Mouse (Mus musculus): ENCODE measurements around the gene Btbd11. TPM values are rescaled to one million over a fixed set of nuclear protein-coding genes. Genes with fewer than 3 reads are reported as not detected.
"Not testable (repeated sequence)": the region's sequence is repeated elsewhere in the genome, so short reads cannot be mapped to it uniquely, and the experiment has no call there.

Btbd11 gene
- polyA plus RNA-seq, 1 experiment from 2014 or later: 6.5 TPM

GRCm38 (mm10) chr10:85682446-85682845 is 295.8 kb downstream of the Btbd11 start:
- no peaks in the 10 kb centered on the region for H3K9me3 ChIP-seq (ENCODE audit: control insufficient read depth, low read length)
- H3K4me3 ChIP-seq (ENCODE audit: low read depth, low read length): no peak overlapping the region
- no peak overlapping the region for H3K4me2 ChIP-seq (ENCODE audit: low read depth, low read length, severe bottlenecking)
- ATAC-seq (replicated peaks; ENCODE audit: low FRiP score) (no peak), DNase-seq (ENCODE audit: low spot score) (no peak)
- H3K27ac ChIP-seq (ENCODE audit: low read depth, low read length): no peak overlapping the region
- H3K4me1 ChIP-seq (replicated peaks; ENCODE audit: control insufficient read depth, insufficient read depth, low read length): no peaks in the 10 kb centered on the region
- no peaks in the 10 kb centered on the region for H3K27me3 ChIP-seq (ENCODE audit: control insufficient read depth, insufficient read depth, low read length)
- no peak overlapping the region for H3K9ac ChIP-seq (ENCODE audit: low read length)
- whole genome bisulfite sequencing: 91% methylated on average over 9 of the region's 9 CpGs
- no peaks in the 10 kb centered on the region for H3K36me3 ChIP-seq (ENCODE audit: control insufficient read depth, insufficient read depth, low read length)

GRCm38 (mm10) chr10:85694429-85694828 is 307.8 kb downstream of the Btbd11 start:
- not testable (repeated sequence) for H3K9me3 ChIP-seq (ENCODE audit: control insufficient read depth, low read length); H3K4me3 ChIP-seq (ENCODE audit: low read depth, low read length); H3K4me2 ChIP-seq (ENCODE audit: low read depth, low read length, severe bottlenecking); H3K27me3 ChIP-seq (ENCODE audit: control insufficient read depth, insufficient read depth, low read length); H3K4me1 ChIP-seq (replicated peaks; ENCODE audit: control insufficient read depth, insufficient read depth, low read length); DNase-seq (ENCODE audit: low spot score); H3K9ac ChIP-seq (ENCODE audit: low read length); ATAC-seq (replicated peaks; ENCODE audit: low FRiP score); H3K27ac ChIP-seq (ENCODE audit: low read depth, low read length); H3K36me3 ChIP-seq (ENCODE audit: control insufficient read depth, insufficient read depth, low read length)
- WGBS: 79% methylated on average over 2 of the region's 2 CpGs

DNA sequence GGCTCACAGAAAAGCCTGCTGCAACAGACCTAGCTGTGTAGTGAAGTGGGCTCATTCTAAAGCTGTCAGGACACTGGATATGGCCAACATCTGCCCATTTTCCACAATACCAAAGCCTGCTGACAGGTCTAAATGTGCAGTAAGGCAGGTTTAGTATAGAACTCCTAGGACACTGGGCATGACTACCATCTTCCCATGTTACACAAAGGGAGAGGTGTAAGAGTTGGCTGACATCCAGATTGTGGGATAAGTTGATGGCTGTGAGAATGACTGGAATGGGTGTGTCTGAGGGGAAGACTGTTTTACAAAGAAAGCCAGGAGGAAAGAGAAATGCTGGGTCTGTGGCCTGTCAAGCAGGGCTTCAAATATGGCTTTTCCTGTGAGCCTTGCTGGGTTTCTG is 313.1 kb downstream of the Btbd11 start:
- H3K9ac ChIP-seq (ENCODE audit: low read length): no peak overlapping the region
- H3K27ac ChIP-seq (ENCODE audit: low read depth, low read length): no peak overlapping the region
- H3K4me1 ChIP-seq (replicated peaks; ENCODE audit: control insufficient read depth, insufficient read depth, low read length): no peaks in the 10 kb centered on the region
- ATAC-seq (replicated peaks; ENCODE audit: low FRiP score) (no peak), DNase-seq (ENCODE audit: low spot score) (no peak)
- no peaks in the 10 kb centered on the region for H3K9me3 ChIP-seq (ENCODE audit: control insufficient read depth, low read length)
- H3K4me2 ChIP-seq (ENCODE audit: low read depth, low read length, severe bottlenecking): no peak overlapping the region
- no peaks in the 10 kb centered on the region for H3K27me3 ChIP-seq (ENCODE audit: control insufficient read depth, insufficient read depth, low read length)
- no peak overlapping the region for H3K4me3 ChIP-seq (ENCODE audit: low read depth, low read length)
- H3K36me3 ChIP-seq (ENCODE audit: control insufficient read depth, insufficient read depth, low read length): no peaks in the 10 kb centered on the region

- H3K27me3 ChIP-seq (ENCODE audit: control insufficient read depth, insufficient read depth, low read length); DNase-seq (ENCODE audit: low spot score); H3K4me2 ChIP-seq (ENCODE audit: low read depth, low read length, severe bottlenecking); H3K36me3 ChIP-seq (ENCODE audit: control insufficient read depth, insufficient read depth, low read length); H3K4me1 ChIP-seq (replicated peaks; ENCODE audit: control insufficient read depth, insufficient read depth, low read length); H3K4me3 ChIP-seq (ENCODE audit: low read depth, low read length); H3K9ac ChIP-seq (ENCODE audit: low read length); H3K27ac ChIP-seq (ENCODE audit: low read depth, low read length); ATAC-seq (replicated peaks; ENCODE audit: low FRiP score); H3K9me3 ChIP-seq (ENCODE audit: control insufficient read depth, low read length): not testable (repeated sequence)
- 90% methylated on average over 4 of the region's 4 CpGs for WGBS
Measured at GRCm38 (mm10) chr10:85709790-85710189, 323.2 kb downstream of the Btbd11 start.

Other genes with a start within 250 kb of the Btbd11 start
- 33.8 and 38.5 TPM in 2 replicates for gene Cry1, start 201.8 kb upstream of the Btbd11 start, polyA plus RNA-seq (2014; fragmentation: Nextera tagmentation; extraction: Ambion mirVana)

All from forebrain, embryonic 11.5 days (tissue).